Mouse (Mus musculus): ENCODE data around the gene Tmem63a.

GRCm38 (mm10) chr1:181014731-181015500 lies 72.8 kb downstream of the Tmem63a start:
- no peak for TF ChIP-seq USF1 (IDR thresholded peaks at IDR 0.05; ENCODE audit: low read depth)
- no peak for TF ChIP-seq CTCF (IDR thresholded peaks at IDR 0.05; ENCODE audit: control insufficient read depth, insufficient read depth, insufficient read length)
- TF ChIP-seq CEBPB (IDR thresholded peaks at IDR 0.05; ENCODE audit: low read depth) = no peak
- no peak for TF ChIP-seq MAX (IDR thresholded peaks at IDR 0.05)

Measured in C2C12 (cell line).